Mouse (Mus musculus): ENCODE measurements at regions not wholly inside any gene's neighbourhood (a gene's known extent, or its start where the extent isn't known, plus 50 kb on each side); places are given as distances from the start of the nearest gene placed in this dataset.
"Not testable (repeated sequence)": the region's sequence is repeated elsewhere in the genome, so short reads cannot be mapped to it uniquely, and the experiment has no call there.

DNA sequence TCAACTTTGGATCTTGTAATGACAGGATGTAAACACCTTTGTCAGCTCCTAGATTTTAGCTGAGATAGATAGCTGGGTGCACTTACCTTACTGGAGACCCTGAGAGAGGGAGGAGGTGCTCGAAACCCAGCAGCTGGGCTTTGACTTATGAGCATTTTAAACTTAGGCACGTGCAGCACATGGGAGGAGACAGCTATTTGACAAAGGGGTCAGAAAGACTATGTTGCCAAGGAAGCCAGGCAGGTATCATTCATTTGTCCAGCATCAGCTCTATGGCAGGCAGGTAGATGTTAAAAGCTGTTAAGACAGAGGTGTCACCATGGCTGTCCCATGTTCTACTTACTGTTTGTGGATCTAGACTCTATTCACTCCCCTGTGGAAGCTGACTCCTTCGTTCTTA lies 120.0 kb upstream of the Tet2 start:
- no peak for DNase-seq (ENCODE audit: low spot score in 2 of 2)

DNA sequence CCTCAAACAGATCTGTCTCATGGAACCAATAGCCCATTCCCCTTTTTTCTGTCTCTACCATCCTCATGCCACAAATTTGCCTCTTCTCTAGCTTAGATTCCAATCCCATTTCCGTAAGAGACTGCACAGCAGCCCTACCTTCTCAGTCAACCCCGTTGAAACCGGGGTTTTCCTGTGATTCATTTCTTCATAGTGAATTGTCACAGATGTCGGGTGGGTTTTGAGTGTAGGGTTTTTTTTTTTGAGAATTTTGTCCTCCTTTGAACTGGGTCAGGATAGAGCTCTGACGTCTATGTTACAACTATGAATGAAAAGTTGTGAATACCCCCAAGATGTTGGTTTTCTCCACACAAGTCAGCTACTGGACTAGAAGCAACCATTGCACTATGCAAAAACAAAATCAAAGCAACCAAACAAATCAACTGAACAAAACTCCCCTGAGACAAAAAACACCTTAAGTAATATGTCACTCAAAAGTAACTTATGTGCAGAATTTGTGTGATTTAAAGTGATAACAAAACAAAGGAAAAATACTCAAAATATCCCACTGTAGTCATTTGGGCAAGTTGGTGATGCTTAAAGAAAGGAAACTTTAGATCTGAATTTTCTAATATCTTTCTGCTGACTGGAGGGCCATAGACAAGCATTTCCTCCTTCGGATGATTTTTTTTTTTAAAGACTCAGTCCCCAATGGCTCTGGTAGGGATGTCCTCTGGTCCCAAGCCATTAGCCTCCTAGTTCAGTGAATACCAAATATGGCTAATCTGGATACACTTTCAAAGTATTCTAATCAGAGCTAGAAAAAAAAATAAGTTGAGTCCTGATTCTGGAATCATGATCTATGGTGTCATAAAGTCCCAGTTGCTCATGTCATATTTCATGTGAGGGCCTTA lies 120.7 kb upstream of the Tet2 start:
- no peak for DNase-seq (ENCODE audit: low spot score in 2 of 2)

DNA sequence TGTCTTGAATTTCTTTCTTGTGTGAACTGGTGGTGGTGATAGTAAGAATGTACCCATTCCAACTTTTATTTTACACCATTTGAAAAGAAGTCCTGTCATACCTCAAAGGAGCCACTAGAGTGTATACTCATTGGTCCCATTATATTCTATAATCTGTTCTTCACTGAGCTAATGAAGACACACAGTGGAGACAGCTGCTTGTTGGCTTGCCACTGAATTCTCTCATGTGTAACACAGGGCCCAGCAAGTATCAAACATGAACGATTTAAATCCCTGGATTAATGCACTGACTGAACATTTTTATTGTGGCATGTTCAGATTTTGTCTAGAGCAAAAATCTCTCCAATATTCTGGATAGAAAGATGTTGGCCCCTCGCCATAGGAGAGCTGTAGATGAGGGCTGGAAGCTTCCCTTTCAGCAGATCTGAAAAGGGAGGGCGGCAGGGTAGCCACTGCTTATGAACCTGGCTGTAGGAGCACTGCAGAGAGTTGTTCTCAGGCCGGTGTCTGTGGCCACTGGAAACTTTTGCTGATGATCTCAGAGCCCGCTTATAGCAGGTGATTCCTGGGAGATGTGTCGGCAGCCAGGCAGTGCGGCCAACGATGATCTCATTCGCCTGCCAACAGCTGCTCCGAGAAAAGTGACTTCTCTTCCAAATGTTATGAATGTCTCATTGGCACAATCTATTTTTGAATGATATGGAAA lies 128.0 kb upstream of the Tet2 start:
- DNase-seq (ENCODE audit: low spot score in 2 of 2) = peak in 1 of 2 experiments; percentile 20

DNA sequence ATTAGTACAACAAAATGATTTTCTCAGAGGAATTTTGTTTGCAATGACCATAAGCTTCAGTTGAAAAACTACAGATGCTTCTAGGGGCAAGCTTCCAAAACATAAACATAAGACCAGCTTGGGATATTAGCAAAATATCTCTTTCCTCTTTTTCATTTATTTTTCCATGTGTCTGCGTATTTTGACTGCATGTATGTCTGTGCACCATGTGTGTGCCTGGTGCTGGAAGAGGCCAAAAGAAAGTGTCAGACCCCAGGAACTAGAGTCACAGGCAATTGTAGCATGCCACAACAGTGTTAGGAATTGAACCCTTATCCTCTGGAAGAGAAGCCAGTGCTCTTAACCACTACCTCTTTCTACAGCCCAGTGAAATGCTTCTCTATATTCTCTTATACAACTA lies 133.0 kb upstream of the Tet2 start:
- no peak for DNase-seq (ENCODE audit: low spot score in 2 of 2)

- no peak for DNase-seq (ENCODE audit: low spot score in 2 of 2)
These were observed 135.0 kb upstream of the Tet2 start for GRCm38 (mm10) chr3:133679891-133680290.

DNA sequence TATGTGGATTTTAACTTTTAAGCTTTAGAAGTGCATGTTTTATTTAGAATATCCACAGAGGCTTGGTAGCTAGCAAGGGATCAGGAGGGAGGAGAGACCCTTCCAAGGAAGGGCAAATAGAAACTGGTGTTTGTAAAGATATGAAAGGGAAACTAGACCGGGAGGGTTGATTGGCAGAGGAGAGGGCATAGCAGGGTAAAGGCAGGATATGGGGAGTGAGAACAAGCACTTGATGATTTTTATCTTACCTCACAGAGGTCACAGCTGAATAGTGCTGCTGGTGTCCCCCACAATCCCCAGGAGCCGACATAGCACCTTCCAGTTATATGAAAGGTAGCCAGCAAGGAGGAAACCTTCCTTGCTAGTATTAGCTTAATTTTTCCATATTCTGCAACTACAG lies 135.4 kb upstream of the Tet2 start:
- DNase-seq (ENCODE audit: low spot score in 2 of 2) = no peak

GRCm38 (mm10) chr3:133680805-133681204 lies 135.9 kb upstream of the Tet2 start:
- no peak for DNase-seq (ENCODE audit: low spot score in 2 of 2)

GRCm38 (mm10) chr3:133684196-133684743 lies 139.3 kb upstream of the Tet2 start:
- DNase-seq (ENCODE audit: low spot score in 2 of 2) = no peak

GRCm38 (mm10) chr3:133684747-133685146 lies 139.8 kb upstream of the Tet2 start:
- DNase-seq (ENCODE audit: low spot score in 2 of 2) = no peak

GRCm38 (mm10) chr3:133685393-133685792 lies 140.5 kb upstream of the Tet2 start:
- no peak for DNase-seq (ENCODE audit: low spot score in 2 of 2)

- peak in 1 of 2 experiments; percentile 21 for DNase-seq (ENCODE audit: low spot score in 2 of 2)
These were observed 149.1 kb upstream of the Tet2 start for GRCm38 (mm10) chr3:133694057-133694456.

GRCm38 (mm10) chr3:133696122-133696521 lies 151.2 kb upstream of the Tet2 start:
- DNase-seq (ENCODE audit: low spot score in 2 of 2) = no peak

DNA sequence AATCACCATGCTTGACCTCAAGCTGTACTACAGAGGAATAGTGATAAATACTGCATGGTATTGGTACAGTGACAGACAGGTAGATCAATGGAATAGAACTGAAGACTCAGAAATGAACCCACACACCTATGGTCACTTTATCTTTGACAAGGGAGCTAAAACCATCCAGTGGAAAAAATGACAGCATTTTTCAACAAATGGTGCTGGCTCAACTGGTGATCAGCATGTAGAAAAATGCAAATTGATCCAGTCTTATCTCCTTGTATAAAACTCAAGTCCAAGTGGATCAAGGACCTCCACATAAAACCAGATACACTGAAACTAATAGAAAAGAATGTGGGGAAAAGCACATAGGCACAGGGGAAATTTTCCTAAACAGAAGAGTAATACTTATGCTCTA lies 159.9 kb upstream of the Tet2 start:
- not testable (repeated sequence) for DNase-seq (ENCODE audit: low spot score in 2 of 2)

GRCm38 (mm10) chr3:133711518-133711917 lies 166.6 kb upstream of the Tet2 start:
- DNase-seq (ENCODE audit: low spot score in 2 of 2) = no peak

- no peak for DNase-seq (ENCODE audit: low spot score in 2 of 2)
These were observed 177.8 kb upstream of the Tet2 start for GRCm38 (mm10) chr3:133722550-133723290.

DNA sequence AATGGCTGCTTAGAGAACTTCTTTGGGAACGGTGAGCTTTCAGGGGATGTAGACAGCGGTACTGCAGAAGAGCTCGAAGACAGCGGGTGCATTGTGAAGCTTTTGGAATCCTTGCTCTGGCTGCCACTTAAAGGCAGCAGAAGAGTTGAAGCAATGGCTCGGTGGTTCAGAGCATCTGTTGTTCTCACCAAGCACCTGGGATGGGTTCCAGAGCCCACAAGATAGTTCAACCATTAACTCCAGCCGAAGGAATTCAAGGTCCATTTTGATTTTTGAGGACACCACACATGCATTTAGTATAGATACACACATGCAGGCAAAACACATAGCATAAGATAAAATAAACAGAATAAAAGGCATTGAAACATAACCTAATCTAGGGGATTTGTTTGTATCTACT lies 181.9 kb upstream of the Tet2 start:
- DNase-seq (ENCODE audit: low spot score in 2 of 2) = no peak

- no peak for DNase-seq (ENCODE audit: low spot score in 2 of 2)
These were observed 190.7 kb upstream of the Tet2 start for GRCm38 (mm10) chr3:133735603-133736002.

- no peak for DNase-seq (ENCODE audit: low spot score in 2 of 2)
These were observed 194.0 kb upstream of the Tet2 start for GRCm38 (mm10) chr3:133738936-133739335.

DNA sequence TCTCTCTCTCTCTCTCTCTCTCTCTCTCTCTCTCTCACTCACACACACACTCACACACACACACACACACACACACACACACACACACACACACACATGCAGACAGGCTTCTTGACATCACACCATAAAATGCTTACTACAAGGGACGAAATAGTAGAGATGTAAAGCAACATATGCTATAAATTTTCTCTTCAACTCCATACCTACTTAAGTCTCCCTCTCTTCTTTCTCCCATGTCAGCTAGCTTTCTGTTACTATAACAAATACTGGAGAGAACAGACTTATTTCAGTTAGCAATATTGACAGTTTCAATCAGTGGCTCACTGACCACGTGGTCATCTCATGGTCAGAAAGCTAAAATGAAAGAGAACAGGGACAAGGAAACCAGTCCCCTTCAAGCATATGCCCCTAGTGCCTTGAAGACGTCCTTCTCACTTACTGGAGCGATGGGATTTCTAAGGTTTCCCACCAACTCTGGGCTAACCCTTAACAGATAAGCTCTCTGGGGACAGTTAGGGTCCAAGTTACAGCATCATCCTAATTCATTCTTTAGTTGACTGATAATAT lies 199.7 kb upstream of the Tet2 start:
- no peak for DNase-seq (ENCODE audit: low spot score in 2 of 2)

DNA sequence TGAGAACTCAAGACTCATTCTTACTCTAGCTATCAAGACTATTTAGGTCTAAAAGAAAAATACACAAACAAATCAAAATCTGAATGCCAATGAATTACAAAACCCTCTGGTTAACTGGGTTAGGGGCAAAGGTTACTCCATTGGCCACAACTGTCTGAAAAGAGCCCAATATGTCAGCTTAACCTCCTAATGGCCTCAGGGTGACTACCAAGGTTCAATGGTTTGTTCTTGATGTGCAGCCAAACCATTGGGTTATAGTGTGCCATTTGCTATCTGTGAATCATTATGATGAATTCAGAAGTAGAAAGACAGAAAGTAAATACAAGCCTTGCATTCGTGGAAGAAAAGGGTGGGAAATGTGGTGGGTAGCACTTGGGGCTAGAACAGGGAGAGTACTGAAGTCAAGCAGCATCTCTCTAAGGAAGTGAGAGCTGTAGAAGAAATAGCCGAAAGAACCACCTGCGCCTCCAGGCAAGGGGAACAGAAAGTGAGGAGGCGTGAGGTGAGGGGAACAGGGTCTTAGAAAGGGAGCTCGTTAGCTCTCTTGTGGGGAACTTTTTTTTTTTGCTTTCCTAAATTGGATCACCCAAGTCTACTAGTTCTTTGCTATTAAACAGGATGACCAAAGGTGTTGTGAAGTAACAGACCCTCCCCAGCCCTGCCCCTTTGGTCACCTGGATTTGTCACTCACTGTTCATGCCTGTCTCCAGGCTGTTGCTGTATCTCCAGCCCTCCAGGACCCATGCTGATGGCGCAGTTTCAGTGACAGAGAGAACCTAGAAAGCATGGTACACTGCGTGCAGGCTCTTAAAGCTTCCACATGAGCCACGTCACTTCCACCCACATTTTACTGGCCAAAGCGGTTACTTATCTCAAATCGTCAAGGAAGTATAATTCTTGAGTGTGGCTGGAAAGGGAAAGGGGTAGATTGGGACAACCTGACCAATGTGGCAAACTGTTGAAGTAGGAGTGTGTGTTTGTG lies 204.1 kb upstream of the Tet2 start:
- no peak for DNase-seq (ENCODE audit: low spot score in 2 of 2)

Data from cerebellum, postnatal 4 days (tissue).